Mouse (Mus musculus) erythroblast, embryonic 14.5 days (primary cell): Measurements from ENCODE around the gene Renbp.

ENCODE experiments used
- GATA1 ChIP-seq: IDR thresholded peaks from 2 replicates; pipeline ENCODE4 v1.6.1; 2012; ENCODE audit warnings: low read length, inconsistent platforms, mixed read lengths
- TAL1 ChIP-seq: IDR thresholded peaks from 3 replicates; pipeline ENCODE4 v1.6.1; 2012; ENCODE audit warnings: low read length, inconsistent platforms, mixed read lengths

GRCm38 (mm10) chrX:73970781-73971180 is 40.1 kb upstream of the Renbp start:
- TF ChIP-seq GATA1 (0 out of 2 replicates have a peak, but pooled peaks have one; percentile 41), TAL1 (peak; percentile 41; the same call in 2 of the 3 replicates)
